In the genomic region with DNA sequence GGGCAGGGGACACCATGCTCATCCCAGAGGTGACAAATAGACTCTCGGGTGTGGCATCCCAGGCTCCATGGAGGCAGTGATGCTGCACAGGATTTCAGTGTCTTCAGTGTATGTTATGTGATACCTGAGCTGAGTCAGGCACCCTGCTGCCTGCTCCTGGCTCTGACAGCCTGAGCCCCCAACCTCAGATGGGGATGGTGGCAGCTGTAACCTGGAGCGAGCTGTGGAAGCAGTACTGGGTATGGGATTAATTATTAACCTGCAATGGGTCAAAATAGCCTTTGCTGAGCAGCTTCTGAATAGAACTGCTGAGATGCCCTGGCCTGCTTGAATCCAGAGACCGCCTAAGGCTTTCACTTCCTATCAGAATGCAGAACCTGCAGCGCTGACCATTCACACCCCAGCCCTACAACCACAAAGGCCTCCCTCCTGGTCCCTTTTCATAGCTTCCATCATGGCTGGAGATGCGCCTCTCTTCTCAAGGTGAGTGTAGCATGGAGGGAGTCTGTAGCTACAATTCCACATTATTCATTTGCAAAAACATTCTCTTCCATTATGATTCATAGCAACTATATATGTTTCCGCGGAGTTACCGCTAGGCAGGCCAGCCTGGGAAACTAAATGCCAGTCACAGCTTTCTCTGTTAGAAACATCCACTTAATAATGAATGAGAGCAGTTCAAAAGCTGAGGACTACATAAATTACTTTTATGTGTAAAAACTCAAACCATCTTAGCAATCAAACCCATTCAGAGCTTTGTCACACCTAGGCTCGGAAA, we compare ENCODE assay signal across 13 mouse cellular contexts.
DNase-seq lines count a peak whose midpoint lies in the region; ATAC-seq and TF ChIP-seq lines count a peak whose summit lies in the region.
"Had no signal": no experiment of that assay in that cellular context is flagged by ENCODE, and none has a peak within 500 bp of the region (broad histone marks: within the 10 kb centered on the region; RNA-seq: fewer than 3 reads in every experiment).

No protein-coding gene starts in this region.

- WGBS in embryonic facial prominence, embryonic 14.5 days, result 70% methylated on average over 9 of the region's 9 CpGs
- WGBS in embryonic facial prominence, embryonic 10.5 days, result 78% methylated on average over 9 of the region's 9 CpGs
- 64% methylated on average over 9 of the region's 9 CpGs for WGBS in kidney, adult 2 months
- 72% methylated on average over 9 of the region's 9 CpGs for WGBS in liver, embryonic 13.5 days (ENCODE audit: insufficient replicate concordance)
- WGBS in heart, embryonic 12.5 days, result 76% methylated on average over 9 of the region's 9 CpGs

- no peaks in the 10 kb centered on the region for H3K4me1 ChIP-seq in embryonic facial prominence, embryonic 14.5 days (ENCODE audit: control insufficient read depth, insufficient read depth, low read length)
- peaks cover 18% of the 10 kb centered on the region for H3K4me1 ChIP-seq in embryonic facial prominence, embryonic 10.5 days
- no peaks in the 10 kb centered on the region for H3K4me1 ChIP-seq in kidney, adult 2 months (ENCODE audit: control insufficient read depth, insufficient read depth, low read length)
- 0 out of 2 replicates have a peak, but pooled peaks cover 3% of the 10 kb centered on the region for H3K4me1 ChIP-seq in liver, embryonic 13.5 days (replicated peaks)
- H3K4me1 ChIP-seq in heart, embryonic 12.5 days (replicated peaks), result peaks cover 36% of the 10 kb centered on the region

- no peak overlapping the region for H3K4me2 ChIP-seq in embryonic facial prominence, embryonic 14.5 days (ENCODE audit: low read depth, low read length)
- H3K4me2 ChIP-seq in liver, embryonic 13.5 days, result no peak overlapping the region
- H3K4me2 ChIP-seq in heart, embryonic 12.5 days, result no peak overlapping the region

- H3K36me3 ChIP-seq in embryonic facial prominence, embryonic 14.5 days (ENCODE audit: control insufficient read depth, insufficient read depth, low read length), result no peaks in the 10 kb centered on the region
- no peaks in the 10 kb centered on the region for H3K36me3 ChIP-seq in embryonic facial prominence, embryonic 10.5 days (replicated peaks)
- no peaks in the 10 kb centered on the region for H3K36me3 ChIP-seq in kidney, adult 2 months (ENCODE audit: control insufficient read depth, insufficient read depth, low read length)
- H3K36me3 ChIP-seq in liver, embryonic 13.5 days, result no peaks in the 10 kb centered on the region
- no peaks in the 10 kb centered on the region for H3K36me3 ChIP-seq in heart, embryonic 12.5 days

- no peak for TF ChIP-seq CTCF in kidney, adult 2 months (conservative IDR thresholded peaks at IDR 0.05; ENCODE audit: insufficient read depth, insufficient read length, low read depth, low read length)

- H3K27me3 ChIP-seq in embryonic facial prominence, embryonic 14.5 days (replicated peaks; ENCODE audit: control insufficient read depth, insufficient read depth, low read length), result no peaks in the 10 kb centered on the region
- no peaks in the 10 kb centered on the region for H3K27me3 ChIP-seq in embryonic facial prominence, embryonic 10.5 days (replicated peaks; ENCODE audit: low read depth, poor library complexity, severe bottlenecking)
- no peaks in the 10 kb centered on the region for H3K27me3 ChIP-seq in kidney, adult 2 months (replicated peaks; ENCODE audit: control insufficient read depth, insufficient read depth, low read length)
- H3K27me3 ChIP-seq in liver, embryonic 13.5 days, result 0 out of 2 replicates have a peak, but pooled peaks cover 3% of the 10 kb centered on the region
- no peaks in the 10 kb centered on the region for H3K27me3 ChIP-seq in heart, embryonic 12.5 days (replicated peaks)

- no peak for DNase-seq in embryonic facial prominence, embryonic 14.5 days (ENCODE audit: low spot score)
- DNase-seq in embryonic facial prominence, embryonic 10.5 days (ENCODE audit: low spot score), result no peak
- DNase-seq in kidney, adult 2 months, result peak; percentile 26
- no peak for DNase-seq in kidney, postnatal 25 days
- peak; percentile 27 for DNase-seq in A20 (ENCODE audit: low read depth, low spot score)
- no peak for DNase-seq in liver, embryonic 13.5 days
- DNase-seq in thymus, postnatal 10 days (ENCODE audit: low spot score in 2 of 2), result no peak
- DNase-seq: adrenal gland, postnatal 36 days; cerebellum, adult 11-12 months; heart, adult 18-20 months; heart, postnatal 4 days had no signal

- TF ChIP-seq POLR2A in kidney, adult 2 months (IDR thresholded peaks at IDR 0.05; ENCODE audit: low read depth, low read length), result no peak

- 0 out of 2 replicates have a peak, but pooled peaks cover 3% of the 10 kb centered on the region for H3K9me3 ChIP-seq in embryonic facial prominence, embryonic 14.5 days (ENCODE audit: control insufficient read depth, low read length)
- 0 out of 2 replicates have a peak, but pooled peaks cover 2% of the 10 kb centered on the region for H3K9me3 ChIP-seq in embryonic facial prominence, embryonic 10.5 days
- H3K9me3 ChIP-seq in liver, embryonic 13.5 days (replicated peaks), result no peaks in the 10 kb centered on the region
- H3K9me3 ChIP-seq in heart, embryonic 12.5 days (replicated peaks), result no peaks in the 10 kb centered on the region

- no peak overlapping the region for H3K4me3 ChIP-seq in embryonic facial prominence, embryonic 14.5 days (ENCODE audit: low read depth, low read length)
- no peak overlapping the region for H3K4me3 ChIP-seq in embryonic facial prominence, embryonic 10.5 days
- H3K4me3 ChIP-seq in kidney, adult 2 months (ENCODE audit: insufficient read depth, low read depth, low read length), result no peak overlapping the region
- H3K4me3 ChIP-seq in liver, embryonic 13.5 days (replicated peaks), result no peak overlapping the region
- no peak overlapping the region for H3K4me3 ChIP-seq in heart, embryonic 12.5 days

- ATAC-seq in embryonic facial prominence, embryonic 14.5 days (ENCODE audit: low read depth), result peak; percentile 30; the same call in 1 of the 2 replicates
- peak; percentile 57; the same call in 1 of the 2 replicates for ATAC-seq in liver, embryonic 13.5 days (ENCODE audit: low read depth)
- ATAC-seq in heart, embryonic 12.5 days (ENCODE audit: insufficient number of reproducible peaks, low FRiP score), result no peak

- H3K9ac ChIP-seq in embryonic facial prominence, embryonic 14.5 days (ENCODE audit: low read depth, low read length), result no peak overlapping the region
- no peak overlapping the region for H3K9ac ChIP-seq in liver, embryonic 13.5 days
- no peak overlapping the region for H3K9ac ChIP-seq in heart, embryonic 12.5 days

- no peak overlapping the region for H3K27ac ChIP-seq in embryonic facial prominence, embryonic 14.5 days (replicated peaks; ENCODE audit: low read depth, low read length)
- no peak overlapping the region for H3K27ac ChIP-seq in embryonic facial prominence, embryonic 10.5 days (replicated peaks)
- H3K27ac ChIP-seq in kidney, adult 2 months (ENCODE audit: insufficient read depth, low read depth, low read length), result no peak overlapping the region
- no peak overlapping the region for H3K27ac ChIP-seq in liver, embryonic 13.5 days
- H3K27ac ChIP-seq in heart, embryonic 12.5 days (ENCODE audit: poor library complexity, severe bottlenecking), result no peak overlapping the region
- H3K27ac ChIP-seq: macrophage had no signal

Comparison
In these comparisons a context has a peak if more than half of its experiments do, and no peak if none do; other contexts are left out.
1. DNase-seq: peak in kidney, adult 2 months (single experiment) and A20 (single experiment); none in embryonic facial prominence, embryonic 14.5 days (single experiment), embryonic facial prominence, embryonic 10.5 days (single experiment), kidney, postnatal 25 days (0 of 2), liver, embryonic 13.5 days (single experiment) and thymus, postnatal 10 days (0 of 2).